Mouse (Mus musculus): ENCODE data around the gene Mylip. TPM values are rescaled to one million over a fixed set of nuclear protein-coding genes. Genes with fewer than 3 reads are reported as not detected.

Gene Mylip
- 65.6 TPM for polyA plus RNA-seq (2017; shearing (Covaris generic))

GRCm38 (mm10) chr13:45389448-45390311 is at the start of gene Mylip:
Gene Mylip, plus strand, starts transcription at chr13:45389742.

Other genes with a start within 250 kb of the Mylip start
- gene Gmpr, start 117.7 kb downstream of the Mylip start, polyA plus RNA-seq (2017; shearing (Covaris generic)): not detected